8 mouse cellular contexts compared by ENCODE assay signal in the genomic region with DNA sequence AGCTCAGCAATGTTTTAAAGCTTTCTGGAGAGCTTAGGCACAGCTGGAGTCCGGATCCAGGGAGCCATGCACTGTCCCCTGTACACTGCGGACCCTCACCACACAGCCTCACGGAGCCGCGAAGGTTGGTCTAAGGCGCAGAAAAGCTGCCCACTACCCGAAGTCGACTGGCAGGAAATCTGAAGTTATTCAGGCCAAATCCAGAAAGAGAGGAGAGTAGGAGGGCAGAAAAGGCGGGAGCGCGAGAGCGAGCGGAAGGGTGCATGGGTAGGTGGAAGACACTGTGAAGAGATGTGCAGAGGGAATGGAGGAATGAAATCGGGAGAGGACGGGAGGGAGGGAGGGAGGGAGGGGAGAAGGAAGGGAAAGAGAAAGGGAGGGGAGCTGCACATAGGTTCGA. TPM values are rescaled to one million over a fixed set of nuclear protein-coding genes. Genes with fewer than 3 reads are reported as not detected.
DNase-seq lines count a peak whose midpoint lies in the region; ATAC-seq and TF ChIP-seq lines count a peak whose summit lies in the region.

No protein-coding gene starts in this region.

- H3K9ac ChIP-seq in heart, embryonic 14.5 days (ENCODE audit: low read length), result peak overlapping the region; percentile 62
- peak overlapping the region; percentile 46; the same call in 1 of the 2 replicates for H3K9ac ChIP-seq in ES-E14 (ENCODE audit: insufficient read depth, low read depth, low read length, poor library complexity, severe bottlenecking)
- peak overlapping the region; percentile 37 for H3K9ac ChIP-seq in neural tube, embryonic 14.5 days (replicated peaks; ENCODE audit: low read depth, low read length)

- H3K36me3 ChIP-seq in heart, embryonic 14.5 days (ENCODE audit: control insufficient read depth, insufficient read depth, low read length), result no peaks in the 10 kb centered on the region
- H3K36me3 ChIP-seq in ES-E14 (ENCODE audit: control insufficient read depth, insufficient read depth, low read length, poor library complexity, severe bottlenecking), result no peaks in the 10 kb centered on the region
- no peaks in the 10 kb centered on the region for H3K36me3 ChIP-seq in forebrain, embryonic 10.5 days (replicated peaks)
- H3K36me3 ChIP-seq in neural tube, embryonic 14.5 days (ENCODE audit: control insufficient read depth, insufficient read depth, low read length), result no peaks in the 10 kb centered on the region

- no peaks in the 10 kb centered on the region for H3K9me3 ChIP-seq in heart, embryonic 14.5 days (ENCODE audit: control insufficient read depth, low read length)
- H3K9me3 ChIP-seq in ES-E14 (ENCODE audit: control insufficient read depth, insufficient read depth, low read depth, low read length), result no peaks in the 10 kb centered on the region
- H3K9me3 ChIP-seq in forebrain, embryonic 10.5 days, result no peaks in the 10 kb centered on the region
- H3K9me3 ChIP-seq in neural tube, embryonic 14.5 days (ENCODE audit: control insufficient read depth, low read length), result no peaks in the 10 kb centered on the region

- no peak for ATAC-seq in heart, embryonic 14.5 days (ENCODE audit: insufficient number of reproducible peaks, insufficient read depth, low FRiP score, low read depth)
- ATAC-seq in neural tube, embryonic 14.5 days (ENCODE audit: low read depth), result peak; percentile 74

- H3K4me3 ChIP-seq in heart, embryonic 14.5 days (ENCODE audit: control insufficient read depth in 1 of 2, insufficient read depth in 1 of 2, low read depth in 1 of 2, low read length in 2 of 2), result peak overlapping the region; percentile 41 to 48
- peak overlapping the region; percentile 57 to 69 for H3K4me3 ChIP-seq in ES-E14 (ENCODE audit: insufficient read depth in 1 of 2, low read depth in 1 of 2, low read length in 2 of 2, poor library complexity in 1 of 2, severe bottlenecking in 1 of 2)
- H3K4me3 ChIP-seq in forebrain, embryonic 10.5 days, result peak overlapping the region; percentile 58
- H3K4me3 ChIP-seq in neural tube, embryonic 14.5 days (ENCODE audit: low read depth, low read length), result peak overlapping the region; percentile 35

- H3K27me3 ChIP-seq in heart, embryonic 14.5 days (ENCODE audit: control insufficient read depth, insufficient read depth, low read length), result no peaks in the 10 kb centered on the region
- H3K27me3 ChIP-seq in forebrain, embryonic 10.5 days (ENCODE audit: poor library complexity, severe bottlenecking), result peaks cover 25% of the 10 kb centered on the region
- no peaks in the 10 kb centered on the region for H3K27me3 ChIP-seq in neural tube, embryonic 14.5 days (ENCODE audit: control insufficient read depth, insufficient read depth, low read length)

- H3K4me2 ChIP-seq in heart, embryonic 14.5 days (ENCODE audit: low read length), result peak overlapping the region; percentile 86
- peak overlapping the region; percentile 79 for H3K4me2 ChIP-seq in neural tube, embryonic 14.5 days (ENCODE audit: low read depth, low read length)

- H3K27ac ChIP-seq in heart, embryonic 14.5 days (replicated peaks in 1 of 2; ENCODE audit: control insufficient read depth in 1 of 2, insufficient read depth in 1 of 2, low read depth in 2 of 2, low read length in 2 of 2), result no peak overlapping the region
- H3K27ac ChIP-seq in ES-E14 (ENCODE audit: insufficient read depth, low read depth, low read length, poor library complexity, severe bottlenecking), result no peak overlapping the region
- H3K27ac ChIP-seq in forebrain, embryonic 10.5 days, result peak overlapping the region; percentile 88
- peak overlapping the region; percentile 39; the same call in 1 of the 2 replicates for H3K27ac ChIP-seq in neural tube, embryonic 14.5 days (ENCODE audit: low read depth, low read length)

- intact Hi-C loops in heart, postnatal 10 days (cut with DNase I), result loop anchor here (1.0 to 10.0 kb wide), 5 partner anchors 212 to 1868 kb away; no protein-coding TSS in a partner anchor
- intact Hi-C loops in left cerebral cortex, postnatal 4 days (cut with DNase I), result loop anchor here (5.0 to 10.0 kb wide), 3 partner anchors 608 to 1866 kb away; no protein-coding TSS in a partner anchor

- in situ Hi-C loops in ES-E14 (cut with MboI; ENCODE audit: low sequenced_read_pairs in 2 of 2, unreplicated experiment in 2 of 2), result no loop called here

- no peak for DNase-seq in heart, postnatal 10 days
- DNase-seq in ES-E14 (ENCODE audit: low read depth, low spot score), result no peak
- no peak for DNase-seq in forebrain, embryonic 10.5 days (ENCODE audit: extremely low spot score, low spot score)
- peak; percentile 9 for DNase-seq in left cerebral cortex, postnatal 4 days
- no peak for DNase-seq in layer of hippocampus, postnatal 14 days (ENCODE audit: low spot score in 2 of 2)
- DNase-seq in ovary, postnatal 36 days (ENCODE audit: low spot score), result no peak

- peaks cover 8 to 9% of the 10 kb centered on the region in 2 experiments; a peak in 3 of 4 replicates for H3K4me1 ChIP-seq in heart, embryonic 14.5 days (ENCODE audit: control insufficient read depth in 2 of 2, insufficient read depth in 2 of 2, low read length in 2 of 2)
- H3K4me1 ChIP-seq in ES-E14 (ENCODE audit: control insufficient read depth in 2 of 2, insufficient read depth in 2 of 2, low read length in 2 of 2, poor library complexity in 1 of 2), result peaks cover 0 to 2% of the 10 kb centered on the region in 2 experiments; a peak in 1 of 4 replicates
- peaks cover 23% of the 10 kb centered on the region for H3K4me1 ChIP-seq in forebrain, embryonic 10.5 days
- 0 out of 2 replicates have a peak, but pooled peaks cover 7% of the 10 kb centered on the region for H3K4me1 ChIP-seq in neural tube, embryonic 14.5 days (ENCODE audit: control insufficient read depth, insufficient read depth, low read length)

- WGBS in heart, embryonic 14.5 days, result under 1% methylated on average over 16 of the region's 16 CpGs
- 1% methylated on average over 16 of the region's 16 CpGs for WGBS in forebrain, embryonic 10.5 days
- whole genome bisulfite sequencing in neural tube, embryonic 14.5 days, result under 1% methylated on average over 16 of the region's 16 CpGs

TF ChIP-seq in ES-E14, 5 proteins besides CTCF, POLR2A, EP300 and RAD21:
- TF ChIP-seq CHD2 (IDR thresholded peaks at IDR 0.05; ENCODE audit: low read depth, low read length), result no peak

RNA-seq across cellular contexts. Expression of a gene that starts 51.2 kb away (rescaled TPM):
- 5.5 and 5.7 TPM in 2 replicates for polyA plus RNA-seq in heart, embryonic 14.5 days (2014; fragmentation: Nextera tagmentation; extraction: Ambion mirVana)
- 1 to 10 TPM; 3.7 to 3.9 TPM for total RNA-seq in heart, postnatal 10 days (2021)
- 4.8 and 6.7 TPM in 2 replicates for total RNA-seq in ES-E14 (2012; rRNA removed)
- polyA plus RNA-seq in forebrain, embryonic 10.5 days (2016; fragmentation: Nextera tagmentation; extraction: Ambion mirVana), result 14.5 and 15.6 TPM in 2 replicates
- 1 to 10 TPM; 2.6 to 3.7 TPM for total RNA-seq in left cerebral cortex, postnatal 4 days (2021)
- 4.9 TPM in 2 replicates for polyA plus RNA-seq in neural tube, embryonic 14.5 days (2014; fragmentation: Nextera tagmentation; extraction: Ambion mirVana)
- 1 to 10 TPM; 3.4 to 4.7 TPM for total RNA-seq in layer of hippocampus, postnatal 14 days (2021)

Comparison
In these comparisons a context has a peak if more than half of its experiments do, and no peak if none do; other contexts are left out.
1. H3K27ac ChIP-seq: peak in forebrain, embryonic 10.5 days (single experiment) and neural tube, embryonic 14.5 days (single experiment); none in heart, embryonic 14.5 days (0 of 2) and ES-E14 (single experiment).
2. Peak in every context shown above with its lines, with median percentiles within 50 percentile points of each other: H3K4me3 ChIP-seq and H3K9ac ChIP-seq.